In genomic region chr2:59543543-59544065, GRCm38 (mm10) we compare ENCODE assay signal across 23 mouse cellular contexts. TPM values are rescaled to one million over a fixed set of nuclear protein-coding genes. Genes with fewer than 3 reads are reported as not detected.
A peak's percentile ranks its signal among the peaks of the same experiment; 100 is the strongest.
DNase-seq lines count a peak whose midpoint lies in the region; ATAC-seq lines count a peak whose summit lies in the region.
"Had no signal": no experiment of that assay in that cellular context is flagged by ENCODE, and none has a peak within 500 bp of the region (broad histone marks: within the 10 kb centered on the region; RNA-seq: fewer than 3 reads in every experiment).

No protein-coding gene starts in this region.

- peak; percentile 31; the same call in 1 of the 2 replicates for ATAC-seq in neural tube, embryonic 12.5 days (ENCODE audit: low FRiP score, low read depth)
- ATAC-seq in neural tube, embryonic 15.5 days (ENCODE audit: low FRiP score) = no peak
- no peak for ATAC-seq in hindbrain, embryonic 13.5 days (ENCODE audit: low FRiP score)
- ATAC-seq: lung, postnatal 0 days; Patski had no signal

- H3K27me3 ChIP-seq in heart, embryonic 10.5 days (ENCODE audit: insufficient read depth, poor library complexity, severe bottlenecking) = no peaks in the 10 kb centered on the region
- no peaks in the 10 kb centered on the region for H3K27me3 ChIP-seq in neural tube, embryonic 12.5 days (replicated peaks)
- H3K27me3 ChIP-seq in neural tube, embryonic 15.5 days (replicated peaks) = no peaks in the 10 kb centered on the region
- H3K27me3 ChIP-seq in hindbrain, embryonic 13.5 days = no peaks in the 10 kb centered on the region
- H3K27me3 ChIP-seq: embryonic facial prominence, embryonic 12.5 days; Patski; stomach, embryonic 15.5 days had no signal

- no peak for DNase-seq in heart, embryonic 10.5 days (ENCODE audit: low spot score)
- no peak for DNase-seq in heart, postnatal 25 days (ENCODE audit: low spot score)
- DNase-seq in cerebellum, adult 8-10 months = no peak
- no peak for DNase-seq in adrenal gland, adult 2 months
- DNase-seq: adrenal gland, postnatal 10 days; cerebellum, postnatal 25 days; gastrocnemius, postnatal 10 days; layer of hippocampus, postnatal 36 days; liver; thymus, adult 18-20 months had no signal

- 0 out of 2 replicates have a peak overlapping the region, but pooled peaks have one; percentile 11 for H3K27ac ChIP-seq in heart, embryonic 10.5 days
- H3K27ac ChIP-seq in neural tube, embryonic 12.5 days = no peak overlapping the region
- no peak overlapping the region for H3K27ac ChIP-seq in neural tube, embryonic 15.5 days (replicated peaks)
- no peak overlapping the region for H3K27ac ChIP-seq in hindbrain, embryonic 13.5 days
- H3K27ac ChIP-seq: embryonic facial prominence, embryonic 12.5 days; kidney, postnatal 0 days; layer of hippocampus, adult 2 months; midbrain, embryonic 12.5 days; stomach, embryonic 15.5 days had no signal

- no peaks in the 10 kb centered on the region for H3K36me3 ChIP-seq in heart, embryonic 10.5 days
- no peaks in the 10 kb centered on the region for H3K36me3 ChIP-seq in neural tube, embryonic 12.5 days
- no peaks in the 10 kb centered on the region for H3K36me3 ChIP-seq in neural tube, embryonic 15.5 days
- H3K36me3 ChIP-seq in hindbrain, embryonic 13.5 days = no peaks in the 10 kb centered on the region
- H3K36me3 ChIP-seq: embryonic facial prominence, embryonic 12.5 days; midbrain, embryonic 12.5 days; stomach, embryonic 15.5 days had no signal

- H3K4me3 ChIP-seq in heart, embryonic 10.5 days = no peak overlapping the region
- no peak overlapping the region for H3K4me3 ChIP-seq in neural tube, embryonic 12.5 days
- no peak overlapping the region for H3K4me3 ChIP-seq in neural tube, embryonic 15.5 days (replicated peaks)
- no peak overlapping the region for H3K4me3 ChIP-seq in hindbrain, embryonic 13.5 days
- H3K4me3 ChIP-seq: embryonic facial prominence, embryonic 12.5 days; erythroblast, embryonic 14.5 days; layer of hippocampus, adult 2 months; midbrain, embryonic 12.5 days; stomach, embryonic 15.5 days had no signal

- H3K9ac ChIP-seq in neural tube, embryonic 12.5 days = no peak overlapping the region
- H3K9ac ChIP-seq in neural tube, embryonic 15.5 days (replicated peaks) = no peak overlapping the region
- H3K9ac ChIP-seq in hindbrain, embryonic 13.5 days = no peak overlapping the region
- H3K9ac ChIP-seq: embryonic facial prominence, embryonic 12.5 days; midbrain, embryonic 12.5 days; stomach, embryonic 15.5 days had no signal

- intact Hi-C loops in heart, postnatal 25 days (cut with DNase I) = loop anchor here (5.0 to 10.0 kb wide), 3 partner anchors 129 to 871 kb away; no protein-coding TSS in a partner anchor

- 69% methylated on average over 9 of the region's 9 CpGs for WGBS in heart, embryonic 10.5 days
- 20% methylated on average over 9 of the region's 9 CpGs for WGBS in neural tube, embryonic 12.5 days
- WGBS in neural tube, embryonic 15.5 days = 19% methylated on average over 9 of the region's 9 CpGs
- 17% methylated on average over 9 of the region's 9 CpGs for WGBS in hindbrain, embryonic 13.5 days

- 0 out of 2 replicates have a peak overlapping the region, but pooled peaks have one; percentile 0 for H3K4me2 ChIP-seq in neural tube, embryonic 12.5 days (replicated peaks)
- no peak overlapping the region for H3K4me2 ChIP-seq in neural tube, embryonic 15.5 days
- H3K4me2 ChIP-seq in hindbrain, embryonic 13.5 days = 0 out of 2 replicates have a peak overlapping the region, but pooled peaks have one; percentile 0
- H3K4me2 ChIP-seq: embryonic facial prominence, embryonic 12.5 days; midbrain, embryonic 12.5 days; stomach, embryonic 15.5 days had no signal

- peaks cover 19% of the 10 kb centered on the region for H3K4me1 ChIP-seq in heart, embryonic 10.5 days
- H3K4me1 ChIP-seq in neural tube, embryonic 12.5 days = peaks cover 14% of the 10 kb centered on the region
- peaks cover 12% of the 10 kb centered on the region for H3K4me1 ChIP-seq in neural tube, embryonic 15.5 days
- H3K4me1 ChIP-seq in hindbrain, embryonic 13.5 days (replicated peaks) = peaks cover 8% of the 10 kb centered on the region

- H3K9me3 ChIP-seq in heart, embryonic 10.5 days = no peaks in the 10 kb centered on the region
- no peaks in the 10 kb centered on the region for H3K9me3 ChIP-seq in neural tube, embryonic 12.5 days
- H3K9me3 ChIP-seq in neural tube, embryonic 15.5 days (replicated peaks) = no peaks in the 10 kb centered on the region
- no peaks in the 10 kb centered on the region for H3K9me3 ChIP-seq in hindbrain, embryonic 13.5 days
- H3K9me3 ChIP-seq: embryonic facial prominence, embryonic 12.5 days; midbrain, embryonic 12.5 days; stomach, embryonic 15.5 days had no signal

RNA-seq across cellular contexts. Expression of gene Dapl1, which starts 59.2 kb away (rescaled TPM):
- polyA plus RNA-seq in heart, embryonic 10.5 days (2016; fragmentation: Nextera tagmentation; extraction: Ambion mirVana) = 0.50 TPM in 1 of 2 replicates, not detected in the other
- total RNA-seq in heart, postnatal 25 days (2021) = not detected
- 0.38 TPM in 1 of 2 replicates, not detected in the other for polyA plus RNA-seq in neural tube, embryonic 12.5 days (2016; fragmentation: Nextera tagmentation; extraction: Ambion mirVana)
- polyA plus RNA-seq in neural tube, embryonic 15.5 days (2015; fragmentation: Nextera tagmentation; extraction: Ambion mirVana) = 0.59 and 1.4 TPM in 2 replicates
- 1.6 TPM in 1 of 2 replicates, not detected in the other for polyA plus RNA-seq in hindbrain, embryonic 13.5 days (2015; fragmentation: Nextera tagmentation; extraction: Ambion mirVana)
- not detected for total RNA-seq in adrenal gland, adult 2 months (2021)
- not detected in 2 replicates for polyA plus RNA-seq in adrenal gland, adult 2 months (2012; rRNA removed)
- total RNA-seq: gastrocnemius, postnatal 10 days; heart, adult 8-10 months; layer of hippocampus, adult 2 months; layer of hippocampus, postnatal 36 days had no signal
- polyA plus RNA-seq: erythroblast, embryonic 14.5 days; liver, embryonic 16.5 days; Patski had no signal
